Mouse (Mus musculus) bone marrow macrophage, adult 2 months (primary cell): Measurements from ENCODE around the gene Scamp1. TPM values are rescaled to one million over a fixed set of nuclear protein-coding genes. Genes with fewer than 3 reads are reported as not detected.
A peak's percentile ranks its signal among the peaks of the same experiment; 100 is the strongest.

Experiments
- H3K27ac ChIP-seq: 2 replicates; pipeline ENCODE4 v1.5.1; 2012; ENCODE audit warnings: low read depth, low read length; ENCODE audit not compliant: insufficient read depth
- H3K4me1 ChIP-seq: 2 replicates; pipeline ENCODE4 v1.6.1; 2012; ENCODE audit warnings: low read length; ENCODE audit not compliant: control insufficient read depth, insufficient read depth
- H3K4me3 ChIP-seq: 2 replicates; pipeline ENCODE4 v1.5.1; 2012; ENCODE audit warnings: mild to moderate bottlenecking, low read length, moderate library complexity; ENCODE audit not compliant: insufficient read depth
- CTCF ChIP-seq: IDR thresholded peaks from 2 replicates; pipeline ENCODE4 v1.5.1; 2012; ENCODE audit warnings: low read depth, mild to moderate bottlenecking, low read length, moderate library complexity
- POLR2A ChIP-seq: IDR thresholded peaks from 2 replicates; pipeline ENCODE4 v1.6.1; 2012; ENCODE audit warnings: mild to moderate bottlenecking, low read depth, low read length, borderline replicate concordance
- polyA plus RNA-seq: library from polyadenylated mRNA; stranded (reverse); fragments of >200 nt; gene quantifications from 2 replicates; pipeline ENCODE4 v1.2.4, GENCODE M21; 2012; ENCODE audit not compliant: missing spikeins, insufficient read depth, insufficient read length

The Scamp1 gene
- polyA plus RNA-seq, 1 experiment, result 28.0 TPM

GRCm38 (mm10) chr13:94207973-94208372 is 77.7 kb downstream of the Scamp1 start:
- Histone ChIP-seq H3K4me3 (no peak overlapping the region), H3K27ac (no peak overlapping the region), H3K4me1 (no peaks in the 10 kb centered on the region)
- TF ChIP-seq CTCF, result no peak
- no peak for TF ChIP-seq POLR2A

GRCm38 (mm10) chr13:94205234-94205633 is 80.4 kb downstream of the Scamp1 start:
- TF ChIP-seq POLR2A (no peak), CTCF (peak; percentile 85)
- H3K4me1 ChIP-seq, result no peaks in the 10 kb centered on the region
- H3K27ac ChIP-seq, result no peak overlapping the region
- no peak overlapping the region for H3K4me3 ChIP-seq

- Histone ChIP-seq H3K4me3 (no peak overlapping the region), H3K27ac (no peak overlapping the region), H3K4me1 (no peaks in the 10 kb centered on the region)
- no peak for TF ChIP-seq CTCF
- no peak for TF ChIP-seq POLR2A
These were observed 85.8 kb downstream of the Scamp1 start for GRCm38 (mm10) chr13:94199829-94200228.

GRCm38 (mm10) chr13:94198616-94199015 is 87.0 kb downstream of the Scamp1 start:
- TF ChIP-seq POLR2A, result no peak
- TF ChIP-seq CTCF, result no peak
- no peak overlapping the region for H3K27ac ChIP-seq
- H3K4me3 ChIP-seq, result no peak overlapping the region
- no peaks in the 10 kb centered on the region for H3K4me1 ChIP-seq

GRCm38 (mm10) chr13:94193227-94193626 is 92.4 kb downstream of the Scamp1 start:
- H3K27ac ChIP-seq, result no peak overlapping the region
- H3K4me3 ChIP-seq, result no peak overlapping the region
- H3K4me1 ChIP-seq, result peaks cover 21% of the 10 kb centered on the region
- no peak for TF ChIP-seq CTCF
- TF ChIP-seq POLR2A, result no peak

- Histone ChIP-seq H3K4me3 (no peak overlapping the region), H3K4me1 (peaks cover 46% of the 10 kb centered on the region), H3K27ac (peak overlapping the region; percentile 5; the same call in 1 of the 2 replicates)
- TF ChIP-seq POLR2A (no peak), CTCF (no peak)
These were observed 95.3 kb downstream of the Scamp1 start for GRCm38 (mm10) chr13:94190386-94190785.

- TF ChIP-seq CTCF (no peak), POLR2A (no peak)
- H3K4me3 ChIP-seq, result no peak overlapping the region
These were observed 97.2 kb downstream of the Scamp1 start for GRCm38 (mm10) chr13:94188200-94189086.

GRCm38 (mm10) chr13:94185631-94186030 is 100.0 kb downstream of the Scamp1 start:
- Histone ChIP-seq H3K4me1 (peaks cover 86% of the 10 kb centered on the region), H3K27ac (no peak overlapping the region), H3K4me3 (no peak overlapping the region)
- TF ChIP-seq CTCF (no peak), POLR2A (no peak)

More at GRCm38 (mm10) chr13:94188200-94189086, 97.2 kb downstream of the Scamp1 start:
- Histone ChIP-seq H3K27ac (no peak overlapping the region), H3K4me1 (peaks cover 63% of the 10 kb centered on the region)

- Histone ChIP-seq H3K4me1 (peaks cover 85% of the 10 kb centered on the region), H3K27ac (peak overlapping the region; percentile 53), H3K4me3 (no peak overlapping the region)
- no peak for TF ChIP-seq POLR2A
- TF ChIP-seq CTCF, result no peak
These were observed 100.8 kb downstream of the Scamp1 start for GRCm38 (mm10) chr13:94184726-94185456.
